ENCODE assay signal across 8 mouse cellular contexts in genomic region chr16:97851061-97851740, GRCm38 (mm10). TPM values are rescaled to one million over a fixed set of nuclear protein-coding genes. Genes with fewer than 3 reads are reported as not detected.
DNase-seq lines count a peak whose midpoint lies in the region; ATAC-seq and TF ChIP-seq lines count a peak whose summit lies in the region.

No protein-coding gene starts in this region.

- no peak for TF ChIP-seq CTCF in bone marrow macrophage, adult 2 months (IDR thresholded peaks at IDR 0.05; ENCODE audit: low read depth, low read length)

- peak overlapping the region; percentile 98 for H3K9ac ChIP-seq in embryonic facial prominence, embryonic 15.5 days
- H3K9ac ChIP-seq in limb, embryonic 13.5 days: peak overlapping the region; percentile 100
- H3K9ac ChIP-seq in midbrain, embryonic 15.5 days: peak overlapping the region; percentile 96

- no peaks in the 10 kb centered on the region for H3K27me3 ChIP-seq in embryonic facial prominence, embryonic 15.5 days
- H3K27me3 ChIP-seq in limb, embryonic 13.5 days: no peaks in the 10 kb centered on the region
- H3K27me3 ChIP-seq in midbrain, embryonic 15.5 days (replicated peaks): no peaks in the 10 kb centered on the region

- H3K27ac ChIP-seq in bone marrow macrophage, adult 2 months (ENCODE audit: insufficient read depth, low read depth, low read length): peak overlapping the region; percentile 81
- peak overlapping the region; percentile 100 for H3K27ac ChIP-seq in embryonic facial prominence, embryonic 15.5 days (replicated peaks)
- peak overlapping the region; percentile 100 for H3K27ac ChIP-seq in limb, embryonic 13.5 days
- H3K27ac ChIP-seq in midbrain, embryonic 15.5 days: peak overlapping the region; percentile 100

- peaks cover 27% of the 10 kb centered on the region for H3K4me1 ChIP-seq in bone marrow macrophage, adult 2 months (ENCODE audit: control insufficient read depth, insufficient read depth, low read length)
- H3K4me1 ChIP-seq in embryonic facial prominence, embryonic 15.5 days: peaks cover 29% of the 10 kb centered on the region
- peaks cover 24% of the 10 kb centered on the region for H3K4me1 ChIP-seq in limb, embryonic 13.5 days
- H3K4me1 ChIP-seq in midbrain, embryonic 15.5 days: peaks cover 24% of the 10 kb centered on the region

- peak overlapping the region; percentile 59 for H3K4me2 ChIP-seq in embryonic facial prominence, embryonic 15.5 days (replicated peaks)
- peak overlapping the region; percentile 75 for H3K4me2 ChIP-seq in limb, embryonic 13.5 days (replicated peaks)
- peak overlapping the region; percentile 62 for H3K4me2 ChIP-seq in midbrain, embryonic 15.5 days

- DNase-seq in A20 (ENCODE audit: low read depth, low spot score): peak; percentile 83
- DNase-seq in heart, adult 9 months (ENCODE audit: low spot score in 2 of 2): peak; percentile 89
- peak; percentile 90 for DNase-seq in kidney, adult 9 months
- peak; percentile 73 to 86 for DNase-seq in spleen, adult 18-20 months

- no peaks in the 10 kb centered on the region for H3K9me3 ChIP-seq in embryonic facial prominence, embryonic 15.5 days (replicated peaks)
- H3K9me3 ChIP-seq in limb, embryonic 13.5 days: no peaks in the 10 kb centered on the region
- no peaks in the 10 kb centered on the region for H3K9me3 ChIP-seq in midbrain, embryonic 15.5 days

- under 1% methylated on average over 70 of the region's 77 CpGs for WGBS in embryonic facial prominence, embryonic 15.5 days
- WGBS in limb, embryonic 13.5 days: under 1% methylated on average over 59 of the region's 77 CpGs
- under 1% methylated on average over 67 of the region's 77 CpGs for WGBS in midbrain, embryonic 15.5 days

- peaks cover 8% of the 10 kb centered on the region; the same call in 1 of the 2 replicates for H3K36me3 ChIP-seq in embryonic facial prominence, embryonic 15.5 days
- H3K36me3 ChIP-seq in limb, embryonic 13.5 days: peaks cover 12% of the 10 kb centered on the region
- H3K36me3 ChIP-seq in midbrain, embryonic 15.5 days (replicated peaks): no peaks in the 10 kb centered on the region

- H3K4me3 ChIP-seq in bone marrow macrophage, adult 2 months (ENCODE audit: insufficient read depth, low read length): peak overlapping the region; percentile 98
- H3K4me3 ChIP-seq in embryonic facial prominence, embryonic 15.5 days (replicated peaks): peak overlapping the region; percentile 90
- H3K4me3 ChIP-seq in limb, embryonic 13.5 days: peak overlapping the region; percentile 93
- peak overlapping the region; percentile 83 for H3K4me3 ChIP-seq in midbrain, embryonic 15.5 days

- TF ChIP-seq POLR2A in bone marrow macrophage, adult 2 months (IDR thresholded peaks at IDR 0.05; ENCODE audit: borderline replicate concordance, low read depth, low read length): no peak

- peak; percentile 90 for ATAC-seq in embryonic facial prominence, embryonic 15.5 days (ENCODE audit: insufficient number of reproducible peaks, low FRiP score, low TSS enrichment, low read depth)
- ATAC-seq in limb, embryonic 13.5 days (ENCODE audit: low FRiP score, low read depth): peak; percentile 90
- ATAC-seq in midbrain, embryonic 15.5 days (replicated peaks): peak; percentile 93

RNA-seq across cellular contexts. Expression of gene Prdm15, which starts 0.4 kb away (rescaled TPM):
- 4.4 and 7.5 TPM in 2 replicates for polyA plus RNA-seq in bone marrow macrophage, adult 2 months (2012; ENCODE audit: insufficient read depth, insufficient read length, missing spikeins)
- 9.7 and 10.9 TPM in 2 replicates for polyA plus RNA-seq in embryonic facial prominence, embryonic 15.5 days (2015; fragmentation: Nextera tagmentation; extraction: Ambion mirVana)
- polyA plus RNA-seq in limb, embryonic 13.5 days (2015; fragmentation: Nextera tagmentation; extraction: Ambion mirVana): 12.7 and 15.3 TPM in 2 replicates
- 12.9 and 15.6 TPM in 2 replicates for polyA plus RNA-seq in midbrain, embryonic 15.5 days (2015; fragmentation: Nextera tagmentation; extraction: Ambion mirVana)

Comparison
In these comparisons a context has a peak if more than half of its experiments do, and no peak if none do; other contexts are left out.
1. Peak in every context shown above with its lines: DNase-seq, ATAC-seq, H3K4me3 ChIP-seq and H3K27ac ChIP-seq.